Mouse (Mus musculus) lung, adult 2 months (tissue): ENCODE measurements around the gene Itga7.

Experiments
- CTCF ChIP-seq: fragments of 200-500 bp; IDR thresholded peaks from 2 replicates; pipeline ENCODE4 v1.5.1; 2011; ENCODE audit warnings: mild to moderate bottlenecking, low read length, control low read depth; ENCODE audit not compliant: insufficient read depth
- POLR2A ChIP-seq: fragments of 200-500 bp; IDR thresholded peaks from 2 replicates; pipeline ENCODE4 v1.6.1; 2011; ENCODE audit warnings: low read depth, mild to moderate bottlenecking, control low read depth, low read length, borderline replicate concordance; ENCODE audit errors: extremely low read depth

- TF ChIP-seq CTCF: no peak
- no peak for TF ChIP-seq POLR2A
Observed at GRCm38 (mm10) chr10:128935826-128936440, 2.3 kb downstream of the Itga7 start.
